Mouse (Mus musculus) forebrain, embryonic 11.5 days (tissue): ENCODE data around the gene Bmp7. TPM values are rescaled to one million over a fixed set of nuclear protein-coding genes. Genes with fewer than 3 reads are reported as not detected.

Source experiments
- ATAC-seq: fragments of 200-750 bp; cut with Nextera tagmentation; replicated peaks from 2 replicates; pipeline ENCODE4 v1.8.0; 2017; ENCODE audit warnings: moderate TSS enrichment; ENCODE audit not compliant: low FRiP score
- DNase-seq: peaks from one replicate; pipeline ENCODE4 v3.0.0-alpha.2; 2017; ENCODE audit warnings: low spot score
- H3K27ac ChIP-seq: fragments of 300-500 bp; sonication (generic); 2 replicates; pipeline ENCODE4 v1.5.1; 2014; ENCODE audit warnings: low read depth, low read length
- H3K27me3 ChIP-seq: fragments of 300-500 bp; sonication (generic); 2 replicates; pipeline ENCODE4 v1.6.1; 2014; ENCODE audit warnings: mild to moderate bottlenecking, low read length, mixed read lengths; ENCODE audit not compliant: control insufficient read depth, insufficient read depth
- H3K36me3 ChIP-seq: fragments of 300-500 bp; sonication (generic); 2 replicates; pipeline ENCODE4 v1.6.1; 2014; ENCODE audit warnings: mild to moderate bottlenecking, low read length, moderate library complexity, mixed read lengths; ENCODE audit not compliant: control insufficient read depth, insufficient read depth
- H3K4me1 ChIP-seq: fragments of 300-500 bp; sonication (generic); replicated peaks from 2 replicates; pipeline ENCODE4 v1.6.1; 2014; ENCODE audit warnings: low read length, mixed read lengths; ENCODE audit not compliant: control insufficient read depth, insufficient read depth
- H3K4me2 ChIP-seq: fragments of 300-500 bp; sonication (generic); 2 replicates; pipeline ENCODE4 v1.6.1; 2014; ENCODE audit warnings: low read depth, mild to moderate bottlenecking, low read length, moderate library complexity, mixed read lengths; ENCODE audit not compliant: severe bottlenecking
- H3K4me3 ChIP-seq: fragments of 300-500 bp; sonication (generic); 2 replicates; pipeline ENCODE4 v1.5.1; 2014; ENCODE audit warnings: low read depth, low read length
- H3K9ac ChIP-seq: fragments of 300-500 bp; sonication (generic); 2 replicates; pipeline ENCODE4 v1.6.1; 2014; ENCODE audit warnings: low read length
- H3K9me3 ChIP-seq: fragments of 300-500 bp; sonication (generic); 2 replicates; pipeline ENCODE4 v1.6.1; 2016; ENCODE audit warnings: low read length, mixed read lengths; ENCODE audit not compliant: control insufficient read depth
- WGBS: fragments of 180-500 bp; shearing (Covaris S2); extraction: QIAGEN DNeasy Blood & Tissue Kit; methylation state at CpG from one replicate; pipeline ENCODE4 v1.1.7; 2014; 5-methylcytosine and 5-hydroxymethylcytosine counted together
- microRNA-seq: library from miRNA; unstranded; fragments of <30 nt; microRNA quantifications from one replicate; pipeline ENCODE4, GENCODE M21; 2016; ENCODE audit not compliant: insufficient number of aligned reads
- polyA plus RNA-seq: library from polyadenylated mRNA; unstranded; fragments of >200 nt; fragmentation: Nextera tagmentation; extraction: Ambion mirVana; gene quantifications from 2 replicates; pipeline ENCODE4 v1.2.1, GENCODE M21; 2014

Gene Bmp7
- polyA plus RNA-seq, 1 experiment from 2014 or later = 20.7 TPM

DNA sequence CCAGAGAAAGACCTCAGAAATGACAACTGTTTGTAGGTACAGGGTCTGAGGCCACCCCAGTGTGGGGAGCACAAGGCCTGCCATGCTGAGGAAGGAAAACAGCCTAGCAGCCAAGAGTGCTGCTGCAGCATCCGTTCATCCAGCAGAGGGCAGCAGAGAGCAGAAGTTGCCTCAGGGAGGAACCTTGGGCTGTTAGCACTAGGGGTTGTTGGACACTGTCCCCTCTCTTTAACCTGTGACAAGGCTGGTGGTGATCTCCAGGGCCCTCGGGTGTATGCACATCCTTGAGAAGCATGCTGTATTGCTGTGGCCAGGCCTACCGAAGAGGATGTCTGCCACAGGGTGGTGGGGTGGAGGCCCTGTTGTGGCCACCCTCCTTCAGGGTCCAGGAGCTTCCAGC, 109.0 kb downstream of the Bmp7 start:
- Histone ChIP-seq H3K27ac (no peak overlapping the region), H3K4me2 (no peak overlapping the region), H3K36me3 (no peaks in the 10 kb centered on the region), H3K27me3 (no peaks in the 10 kb centered on the region), H3K9ac (no peak overlapping the region), H3K9me3 (no peaks in the 10 kb centered on the region), H3K4me1 (no peaks in the 10 kb centered on the region), H3K4me3 (no peak overlapping the region)
- peak; percentile 93 for DNase-seq
- WGBS = 13% methylated on average over 3 of the region's 3 CpGs
- ATAC-seq = peak; percentile 64

DNA sequence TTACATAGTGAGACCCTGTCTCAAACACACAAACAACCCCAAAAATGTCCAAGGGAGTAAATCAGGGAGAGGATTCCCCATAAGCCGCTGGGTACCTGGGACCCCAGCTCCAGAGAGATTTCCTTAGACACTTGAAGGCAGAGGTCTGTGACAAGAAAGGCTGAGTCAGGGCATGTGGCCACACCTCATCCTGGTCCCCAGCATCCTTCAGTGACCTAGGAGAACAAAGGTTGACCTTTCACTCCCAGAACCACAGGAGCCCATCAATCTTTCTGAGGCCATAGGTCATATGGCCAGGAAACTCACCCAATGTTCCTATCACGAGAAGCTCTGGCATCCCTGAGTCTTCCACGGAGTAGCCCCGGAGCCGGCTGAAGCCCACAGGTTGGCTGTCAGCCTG, 111.9 kb downstream of the Bmp7 start:
- H3K9ac ChIP-seq = no peak overlapping the region
- H3K4me1 ChIP-seq = peaks cover 4% of the 10 kb centered on the region; the same call in 1 of the 2 replicates
- peaks cover 6% of the 10 kb centered on the region; the same call in 1 of the 2 replicates for H3K27me3 ChIP-seq
- 55% methylated on average over 5 of the region's 5 CpGs for WGBS
- DNase-seq = no peak
- no peaks in the 10 kb centered on the region for H3K36me3 ChIP-seq
- no peak for ATAC-seq
- H3K4me2 ChIP-seq = no peak overlapping the region
- no peak overlapping the region for H3K4me3 ChIP-seq
- H3K27ac ChIP-seq = no peak overlapping the region
- H3K9me3 ChIP-seq = no peaks in the 10 kb centered on the region

- ATAC-seq (no peak), DNase-seq (peak; percentile 78)
- peaks cover 6% of the 10 kb centered on the region; the same call in 1 of the 2 replicates for H3K27me3 ChIP-seq
- no peaks in the 10 kb centered on the region for H3K36me3 ChIP-seq
- H3K4me1 ChIP-seq = peaks cover 4% of the 10 kb centered on the region; the same call in 1 of the 2 replicates
- H3K9ac ChIP-seq = no peak overlapping the region
- H3K4me3 ChIP-seq = no peak overlapping the region
- H3K4me2 ChIP-seq = no peak overlapping the region
- 57% methylated on average over 7 of the region's 7 CpGs for WGBS
- H3K27ac ChIP-seq = no peak overlapping the region
- H3K9me3 ChIP-seq = no peaks in the 10 kb centered on the region
Observed at GRCm38 (mm10) chr2:172827564-172827963, 112.6 kb downstream of the Bmp7 start.

- 90% methylated on average over 11 of the region's 11 CpGs for WGBS
- ATAC-seq = no peak
- H3K9me3 ChIP-seq = no peaks in the 10 kb centered on the region
- H3K27ac ChIP-seq = no peak overlapping the region
- peaks cover 4% of the 10 kb centered on the region; the same call in 1 of the 2 replicates for H3K4me1 ChIP-seq
- no peak for DNase-seq
- H3K4me3 ChIP-seq = no peak overlapping the region
- no peak overlapping the region for H3K4me2 ChIP-seq
- H3K36me3 ChIP-seq = no peaks in the 10 kb centered on the region
- no peak overlapping the region for H3K9ac ChIP-seq
- H3K27me3 ChIP-seq = peaks cover 6% of the 10 kb centered on the region
Observed at GRCm38 (mm10) chr2:172825785-172826145, 114.4 kb downstream of the Bmp7 start.

- Histone ChIP-seq H3K27me3 (peaks cover 6% of the 10 kb centered on the region), H3K27ac (no peak overlapping the region), H3K9me3 (no peaks in the 10 kb centered on the region), H3K36me3 (no peaks in the 10 kb centered on the region), H3K4me3 (no peak overlapping the region), H3K4me2 (peak overlapping the region; percentile 35; the same call in 1 of the 2 replicates), H3K4me1 (peaks cover 4% of the 10 kb centered on the region; the same call in 1 of the 2 replicates), H3K9ac (no peak overlapping the region)
- ATAC-seq = peak; percentile 66; the same call in 1 of the 2 replicates
- DNase-seq = peak; percentile 87
- 18% methylated on average over 43 of the region's 43 CpGs for WGBS
Observed at GRCm38 (mm10) chr2:172824906-172825784, 115.0 kb downstream of the Bmp7 start.

- peaks cover 2% of the 10 kb centered on the region; the same call in 1 of the 2 replicates for H3K27me3 ChIP-seq
- no peak overlapping the region for H3K9ac ChIP-seq
- DNase-seq (no peak), ATAC-seq (no peak)
- no peak overlapping the region for H3K27ac ChIP-seq
- peaks cover under 1% of the 10 kb centered on the region; the same call in 1 of the 2 replicates for H3K4me1 ChIP-seq
- H3K4me2 ChIP-seq = no peak overlapping the region
- 86% methylated on average over 10 of the region's 10 CpGs for WGBS
- H3K36me3 ChIP-seq = no peaks in the 10 kb centered on the region
- H3K9me3 ChIP-seq = no peaks in the 10 kb centered on the region
- no peak overlapping the region for H3K4me3 ChIP-seq
Observed at GRCm38 (mm10) chr2:172818631-172819230, 121.4 kb downstream of the Bmp7 start.

Small RNA genes lying within 50 kb of the gene (microRNA-seq; reads per million reads assigned to microRNA genes)
- gene Gm22773 = not detected

Other genes starting within 250 kb of the Bmp7 start
- gene Spo11, start 37.4 kb upstream of the Bmp7 start, polyA plus RNA-seq = 0.47 and 0.71 TPM in 2 replicates
- 147 and 148 TPM in 2 replicates for gene Rae1, start 59.8 kb upstream of the Bmp7 start, polyA plus RNA-seq
- 111 and 115 TPM in 2 replicates for gene Rbm38, start 80.2 kb upstream of the Bmp7 start, polyA plus RNA-seq
- gene Ctcfl, start 179.2 kb upstream of the Bmp7 start, polyA plus RNA-seq = 0.08 TPM in 1 of 2 replicates, not detected in the other
- gene Pck1, start 212.7 kb upstream of the Bmp7 start, polyA plus RNA-seq = not detected in 2 replicates